Mouse (Mus musculus) kidney, postnatal 0 days (tissue): ENCODE data around the gene Msl3l2. TPM values are rescaled to one million over a fixed set of nuclear protein-coding genes. Genes with fewer than 3 reads are reported as not detected.

Source experiments
- ATAC-seq: fragments of 200-750 bp; cut with Nextera tagmentation; replicated peaks from 2 replicates; pipeline ENCODE4 v1.8.0; 2017; ENCODE audit warnings: low read depth, moderate number of reproducible peaks, moderate TSS enrichment, moderate library complexity; ENCODE audit not compliant: low FRiP score
- DNase-seq: peaks from one replicate; pipeline ENCODE4 v3.0.0-alpha.2; 2016; ENCODE audit warnings: low spot score
- H3K27ac ChIP-seq: fragments of 300-500 bp; sonication (generic); 2 replicates; pipeline ENCODE4 v1.5.1; 2014; ENCODE audit warnings: mild to moderate bottlenecking
- H3K27me3 ChIP-seq: fragments of 300-500 bp; sonication (generic); 2 replicates; pipeline ENCODE4 v1.6.1; 2014; ENCODE audit warnings: low read length, mixed read lengths; ENCODE audit not compliant: insufficient read depth
- H3K36me3 ChIP-seq: fragments of 300-500 bp; sonication (generic); 2 replicates; pipeline ENCODE4 v1.6.1; 2014; ENCODE audit warnings: low read length, mixed read lengths; ENCODE audit not compliant: insufficient read depth
- H3K4me1 ChIP-seq: fragments of 300-500 bp; sonication (generic); replicated peaks from 2 replicates; pipeline ENCODE4 v1.6.1; 2014; ENCODE audit warnings: antibody characterized with exemption, low read length, mixed read lengths; ENCODE audit not compliant: insufficient read depth
- H3K4me2 ChIP-seq: fragments of 300-500 bp; sonication (generic); 2 replicates; pipeline ENCODE4 v1.6.1; 2014; ENCODE audit warnings: mild to moderate bottlenecking, low read length, moderate library complexity, mixed read lengths
- H3K4me3 ChIP-seq: fragments of 300-500 bp; sonication (generic); replicated peaks from 2 replicates; pipeline ENCODE4 v1.5.1; 2014; ENCODE audit warnings: low read depth, low read length
- H3K9ac ChIP-seq: fragments of 300-500 bp; sonication (generic); 2 replicates; pipeline ENCODE4 v1.6.1; 2014; ENCODE audit warnings: low read depth, low read length
- H3K9me3 ChIP-seq: fragments of 300-500 bp; sonication (generic); replicated peaks from 2 replicates; pipeline ENCODE4 v1.6.1; 2016; ENCODE audit warnings: low read length, inconsistent platforms, mixed read lengths
- CTCF ChIP-seq: IDR thresholded peaks from 2 replicates; pipeline ENCODE4 v1.5.1; 2016; ENCODE audit warnings: antibody characterized with exemption, low read depth, mild to moderate bottlenecking, moderate library complexity
- WGBS: fragments of 180-500 bp; shearing (Covaris S2); extraction: QIAGEN DNeasy Blood & Tissue Kit; methylation state at CpG from one replicate; pipeline ENCODE4 v1.1.7; 2014; 5-methylcytosine and 5-hydroxymethylcytosine counted together
- polyA plus RNA-seq: library from polyadenylated mRNA; unstranded; fragments of >200 nt; fragmentation: Nextera tagmentation; extraction: Ambion mirVana; gene quantifications from 2 replicates; pipeline ENCODE4 v1.2.1, GENCODE M21; 2015

Gene Msl3l2
- polyA plus RNA-seq, 1 experiment from 2014 or later, result 7.6 TPM

DNA sequence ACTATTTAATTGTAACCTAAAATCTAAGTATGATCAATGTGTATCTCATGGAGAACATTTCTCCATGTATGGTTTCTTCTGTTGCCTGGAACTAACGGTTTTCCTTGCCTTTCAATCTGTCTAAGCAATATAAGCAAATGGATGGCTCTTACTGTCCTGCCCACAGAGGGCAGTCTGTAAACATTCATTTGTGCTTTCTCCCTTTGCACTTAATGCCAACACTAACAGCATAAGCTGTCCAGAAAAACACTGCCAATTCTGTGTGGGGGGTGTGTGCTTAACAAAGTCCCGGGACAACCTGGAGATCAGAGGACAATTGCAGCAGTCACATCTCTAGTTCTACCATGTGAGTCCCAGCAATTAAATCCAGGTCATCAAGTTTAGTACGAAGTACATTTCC is 57.7 kb downstream of the Msl3l2 start:
- 54% methylated on average over 3 of the region's 3 CpGs for WGBS
- Histone ChIP-seq H3K36me3 (no peaks in the 10 kb centered on the region), H3K27ac (no peak overlapping the region), H3K9me3 (no peaks in the 10 kb centered on the region), H3K27me3 (no peaks in the 10 kb centered on the region), H3K4me3 (no peak overlapping the region), H3K9ac (no peak overlapping the region), H3K4me2 (no peak overlapping the region), H3K4me1 (no peaks in the 10 kb centered on the region)
- no peak for ATAC-seq
- peak; percentile 34; the same call in 1 of the 2 replicates for TF ChIP-seq CTCF
- no peak for DNase-seq

DNA sequence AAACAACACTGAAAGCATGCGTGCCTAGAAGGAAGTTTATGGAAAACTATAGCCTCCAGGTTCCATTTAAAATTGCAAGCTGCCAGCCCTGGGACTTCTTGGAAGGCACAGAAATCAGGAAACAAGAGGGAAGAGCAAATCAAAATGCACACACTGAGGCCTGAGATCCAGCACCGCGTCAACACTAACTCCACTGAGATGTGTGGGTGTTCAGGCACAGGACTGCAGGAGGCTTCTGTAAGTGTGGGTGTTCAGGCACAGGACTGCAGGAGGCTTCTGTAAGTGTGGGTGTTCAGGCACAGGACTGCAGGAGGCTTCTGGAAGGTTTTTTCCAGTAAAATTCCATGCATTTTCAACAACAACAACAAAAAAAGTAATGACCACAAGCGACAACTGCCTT is 59.0 kb downstream of the Msl3l2 start:
- DNase-seq (no peak), ATAC-seq (no peak)
- H3K36me3 ChIP-seq, result no peaks in the 10 kb centered on the region
- H3K9ac ChIP-seq, result no peak overlapping the region
- WGBS, result 75% methylated on average over 4 of the region's 4 CpGs
- no peak overlapping the region for H3K4me2 ChIP-seq
- no peak for TF ChIP-seq CTCF
- H3K4me1 ChIP-seq, result no peaks in the 10 kb centered on the region
- H3K27me3 ChIP-seq, result no peaks in the 10 kb centered on the region
- no peaks in the 10 kb centered on the region for H3K9me3 ChIP-seq
- no peak overlapping the region for H3K4me3 ChIP-seq
- H3K27ac ChIP-seq, result no peak overlapping the region

Other genes starting within 250 kb of the Msl3l2 start
- 3.0 and 3.3 TPM in 2 replicates for gene Tbc1d32, start 121.8 kb downstream of the Msl3l2 start, polyA plus RNA-seq